Mouse (Mus musculus) cerebellum, postnatal 36 days (tissue): ENCODE results near the gene Glra3.

Experiments used
- DNase-seq, 2 experiments: peaks; one replicate each; pipeline ENCODE4 v3.0.0; 2021 to 2022; ENCODE audit warnings: mixed read lengths in 2 of 2

Glra3 gene

DNA sequence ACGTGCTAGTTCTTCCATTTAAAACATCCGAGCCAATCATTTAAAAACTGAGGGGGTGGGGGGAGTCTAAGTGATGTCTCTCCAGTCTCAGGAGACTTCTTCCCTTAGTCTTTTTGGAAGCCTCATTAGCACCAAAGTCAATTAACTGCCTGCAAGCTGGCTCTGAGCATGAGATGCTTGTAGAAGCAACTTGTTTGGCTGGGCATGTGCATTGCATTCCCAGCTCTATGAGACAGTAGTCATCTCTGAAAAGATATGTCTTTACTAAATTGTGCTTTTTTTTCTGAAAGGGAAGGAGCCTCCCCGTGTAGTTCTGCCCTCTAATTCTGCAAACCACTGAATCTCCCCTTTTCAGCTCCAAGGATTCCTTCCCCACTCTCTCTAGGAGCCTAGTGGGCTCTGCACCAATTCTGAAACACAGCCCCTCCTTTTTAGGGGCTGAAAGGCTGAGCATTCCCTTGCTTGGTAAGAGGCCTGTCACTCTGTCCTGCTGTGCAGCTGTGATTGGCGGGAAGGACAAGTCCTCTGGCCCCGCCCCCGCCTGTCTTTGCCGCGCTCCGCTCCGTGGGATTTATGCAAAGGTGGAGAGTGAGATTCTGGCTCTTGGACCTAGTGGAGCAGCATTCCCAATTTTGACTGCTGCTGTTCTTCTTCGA is at the start of gene Glra3:
Gene Glra3, plus strand, starts transcription at position 591 of the 656 bp plus-strand sequence.
- DNase-seq, result peak in 1 of 2 experiments; percentile 4

DNA sequence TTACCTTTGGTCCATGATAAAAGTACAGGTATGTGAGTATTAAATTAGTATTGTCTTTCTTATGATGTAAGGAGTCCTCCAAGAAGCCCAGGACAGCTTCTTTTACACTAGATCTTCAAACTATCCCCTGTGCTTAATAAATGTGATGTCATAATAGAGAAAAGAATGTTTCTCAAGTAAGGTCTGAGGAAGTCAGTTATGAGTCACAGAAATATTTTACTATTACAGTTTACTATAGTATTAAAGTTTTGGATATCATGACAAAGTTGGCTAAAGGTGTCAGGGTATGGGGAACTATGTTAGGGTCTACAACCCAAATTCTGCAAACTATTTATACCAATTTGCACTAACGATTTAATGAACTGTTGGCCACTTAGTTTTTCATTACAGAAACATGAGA is 33.4 kb upstream of the Glra3 start, which contains the start of gene Adam29:
Gene Adam29, minus strand, starts transcription at position 101 of the 400 bp plus-strand sequence.
- no peak for DNase-seq

DNA sequence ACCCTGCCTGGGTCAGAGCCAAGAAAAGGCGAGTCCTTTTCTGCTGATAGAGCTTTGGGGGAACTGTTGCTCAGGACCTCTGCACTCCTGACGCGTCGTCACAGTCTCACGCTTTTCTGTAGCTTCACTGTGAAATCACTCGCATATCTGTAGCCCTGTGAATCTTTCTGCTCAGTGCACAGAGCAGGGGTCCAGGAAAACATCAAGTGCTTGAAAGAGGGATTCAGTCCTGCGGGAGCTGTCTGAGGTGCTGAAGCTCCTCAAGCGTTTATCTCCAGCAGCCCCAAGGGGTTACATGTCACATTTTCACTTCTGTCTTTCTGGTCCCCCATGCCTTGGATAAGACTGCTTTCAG is 243 bp downstream of the Glra3 start:
- DNase-seq, result peak in 1 of 2 experiments; percentile 6

DNA sequence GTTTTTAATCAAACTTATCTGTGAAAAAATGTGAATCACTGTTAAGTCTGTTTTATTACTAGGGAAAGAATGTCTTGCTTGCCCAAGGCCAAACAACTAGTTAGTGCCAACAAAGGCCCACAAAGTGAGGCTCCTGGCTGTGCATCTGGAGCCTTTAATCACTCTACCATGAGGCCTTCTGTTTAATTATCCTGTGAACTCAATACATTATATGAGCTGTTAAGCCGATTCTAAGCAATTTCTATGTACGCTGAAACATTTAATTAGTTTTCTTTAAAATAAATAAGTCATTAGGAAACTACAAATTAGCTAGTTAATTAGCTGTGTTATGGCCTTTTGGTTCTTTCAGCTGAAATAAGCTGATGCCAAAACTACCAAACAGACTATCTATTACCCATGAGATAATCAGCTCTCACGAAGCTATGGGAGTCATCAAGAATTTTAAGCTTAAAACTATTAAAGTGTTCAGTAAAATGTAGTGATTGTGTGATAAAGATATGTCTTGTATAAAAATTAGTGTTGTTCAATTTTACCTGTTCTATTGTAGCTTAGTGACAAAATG is 24.6 kb downstream of the Glra3 start:
- no peak for DNase-seq

DNA sequence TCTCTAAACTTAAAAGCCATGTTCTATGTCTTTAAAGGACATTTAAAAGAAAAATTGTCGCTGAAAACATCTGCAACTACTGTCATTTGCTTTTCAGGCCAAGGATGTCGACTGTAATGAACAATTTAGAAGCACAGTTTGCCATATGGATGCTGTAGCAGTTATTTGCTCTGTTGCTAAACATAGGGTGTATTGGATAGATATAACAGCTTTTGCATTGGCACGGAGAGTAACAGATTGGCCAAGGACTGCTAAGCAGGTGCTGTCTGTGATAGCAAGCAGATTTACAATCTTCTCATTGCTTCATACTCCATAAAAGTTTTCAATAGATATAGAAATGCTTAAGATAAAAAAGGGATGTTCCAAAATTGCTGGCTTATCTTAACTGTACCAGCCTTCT is 57.6 kb downstream of the Glra3 start:
- DNase-seq, result no peak

DNA sequence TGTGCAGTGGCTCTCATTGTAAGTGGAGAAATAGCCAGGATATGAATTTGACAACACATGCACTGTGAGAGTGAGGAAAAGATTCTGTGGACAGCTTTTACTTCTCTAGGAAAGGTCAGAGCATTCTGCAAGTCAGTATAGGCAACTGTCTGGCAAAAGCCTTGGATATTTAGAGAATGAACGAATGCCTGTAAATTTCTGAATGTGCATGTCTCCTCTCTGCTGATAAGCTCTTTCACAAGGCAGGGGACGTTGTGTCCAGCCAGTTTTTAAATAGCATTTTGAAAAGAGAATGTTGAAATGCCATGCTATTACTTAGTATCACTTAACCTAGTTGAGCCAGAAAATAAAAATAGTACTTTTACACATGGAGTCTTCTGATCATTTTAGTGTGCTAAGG is 114.1 kb downstream of the Glra3 start:
- DNase-seq, result no peak

DNA sequence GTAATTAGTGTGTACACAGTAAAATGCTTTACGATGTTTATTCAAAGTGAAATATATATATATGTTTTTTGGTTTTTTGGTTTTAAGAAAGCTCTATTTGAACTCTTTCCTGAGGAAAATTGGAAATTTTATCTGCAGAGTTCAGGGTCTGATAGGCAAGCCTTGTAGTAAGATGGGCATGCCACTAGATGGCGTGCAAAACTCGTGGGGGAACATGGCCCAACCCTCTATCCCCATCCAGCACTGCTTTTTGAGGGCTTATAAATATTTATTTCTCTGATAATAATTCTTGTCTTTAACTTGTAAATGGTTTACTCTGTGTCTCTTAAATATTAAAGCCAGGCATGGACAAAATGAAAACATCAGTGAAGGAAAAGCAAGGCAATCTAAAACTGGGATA is 122.8 kb downstream of the Glra3 start:
- no peak for DNase-seq

DNA sequence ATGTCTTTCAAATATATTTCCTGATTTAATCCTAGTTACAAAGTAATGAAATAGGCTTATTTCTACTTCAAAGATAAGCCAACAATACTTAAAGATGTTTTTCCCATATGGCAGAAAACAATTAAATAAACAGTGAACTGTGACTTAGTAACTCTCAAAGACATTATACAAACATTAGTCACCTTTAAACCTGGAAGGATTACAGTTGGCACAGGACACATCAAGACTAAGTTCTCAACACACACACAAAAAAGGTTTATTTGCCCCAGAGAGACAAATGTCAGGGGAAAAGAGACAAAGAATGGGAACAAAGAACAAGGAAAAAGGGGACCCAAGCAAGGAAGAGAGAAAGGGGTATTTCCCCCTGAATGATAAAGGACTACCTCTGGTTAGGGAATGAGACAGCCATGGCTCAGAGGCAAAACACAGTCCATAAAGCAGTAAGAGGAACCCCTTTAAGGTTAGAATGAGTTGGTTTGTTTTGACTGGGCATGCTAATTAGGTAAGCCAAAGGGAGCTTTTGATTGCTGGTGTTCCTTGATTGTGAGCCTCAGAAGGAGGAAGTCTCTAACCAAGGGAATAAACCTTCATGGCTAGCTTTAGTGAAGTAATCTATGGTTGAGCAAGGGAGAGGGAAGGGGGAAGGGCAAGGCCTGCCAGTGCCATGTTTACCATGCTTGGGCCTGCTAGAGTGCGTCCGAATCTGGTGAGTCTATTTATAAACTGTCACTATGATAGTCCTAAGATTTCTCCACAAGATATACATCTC is 130.4 kb downstream of the Glra3 start:
- no peak for DNase-seq

DNA sequence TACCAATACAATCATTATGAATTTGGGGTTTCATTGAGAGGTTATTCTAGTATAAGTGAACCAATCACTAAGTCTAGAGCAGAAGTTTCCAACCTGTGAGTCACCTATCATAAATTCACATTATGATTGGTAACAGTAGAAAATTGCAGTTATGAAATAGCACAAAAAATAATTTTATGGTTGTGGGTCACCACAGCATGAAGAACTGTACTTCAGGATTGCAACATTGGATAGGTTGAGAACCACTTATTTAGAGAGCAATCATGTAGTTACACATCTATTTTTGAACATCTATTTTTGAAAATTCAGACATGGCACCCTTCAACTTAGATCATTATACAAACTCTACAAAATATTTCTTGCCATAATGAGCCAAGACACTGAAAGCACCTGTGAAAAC is 143.4 kb downstream of the Glra3 start:
- DNase-seq, result no peak

DNA sequence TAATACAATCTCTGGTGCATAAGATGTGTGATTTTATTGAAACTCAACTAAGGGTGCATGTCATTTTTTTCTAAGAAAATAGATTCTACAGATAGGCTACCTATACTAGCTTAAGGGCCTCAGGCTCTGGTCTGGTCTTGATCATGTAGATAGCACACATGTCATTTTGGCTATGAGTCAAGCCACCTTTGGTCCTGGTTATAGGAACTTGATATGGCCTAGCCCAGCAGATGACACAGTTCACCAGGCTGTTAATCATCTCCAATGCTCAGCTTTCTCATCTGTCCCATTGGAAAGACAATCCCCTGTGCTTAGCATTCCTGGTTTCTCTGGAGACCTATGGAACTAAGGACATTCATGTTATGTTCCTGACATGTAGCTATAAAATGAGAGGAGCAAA is 154.1 kb downstream of the Glra3 start:
- no peak for DNase-seq

DNA sequence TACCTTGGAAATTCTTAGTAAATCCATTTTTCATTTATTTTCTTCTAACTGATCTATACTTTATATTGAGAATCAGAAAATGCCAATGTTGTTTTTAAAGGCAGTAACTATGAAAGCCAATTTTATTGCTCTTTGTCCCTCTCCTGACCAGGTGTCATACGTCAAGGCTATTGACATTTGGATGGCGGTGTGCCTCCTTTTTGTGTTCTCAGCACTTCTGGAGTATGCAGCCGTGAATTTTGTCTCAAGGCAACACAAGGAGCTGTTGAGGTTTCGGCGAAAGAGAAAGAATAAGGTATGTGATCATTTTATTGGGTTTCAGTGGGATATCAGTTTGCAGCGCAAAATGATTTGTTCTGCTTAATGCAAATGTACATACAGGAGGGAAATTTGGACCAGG is 170.0 kb downstream of the Glra3 start:
- no peak for DNase-seq

DNA sequence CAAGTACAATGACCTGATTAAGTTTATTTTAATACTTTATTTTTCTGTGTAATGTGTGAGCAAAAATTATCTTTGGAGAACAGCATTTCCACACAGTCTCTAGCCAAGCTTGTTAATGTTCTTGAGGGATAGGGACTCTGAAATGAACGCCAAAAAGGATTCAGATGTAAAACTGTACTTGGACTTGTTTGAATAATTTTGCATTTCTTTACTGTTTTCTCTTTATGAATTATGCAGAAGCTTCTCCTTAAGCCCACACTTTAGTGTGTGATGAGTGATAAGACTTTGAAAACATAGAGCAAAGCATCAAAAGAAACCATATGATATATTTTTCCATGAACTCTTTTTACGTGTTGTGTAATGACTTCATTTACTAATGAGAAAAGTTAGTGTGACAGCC is 189.1 kb downstream of the Glra3 start:
- no peak for DNase-seq

DNA sequence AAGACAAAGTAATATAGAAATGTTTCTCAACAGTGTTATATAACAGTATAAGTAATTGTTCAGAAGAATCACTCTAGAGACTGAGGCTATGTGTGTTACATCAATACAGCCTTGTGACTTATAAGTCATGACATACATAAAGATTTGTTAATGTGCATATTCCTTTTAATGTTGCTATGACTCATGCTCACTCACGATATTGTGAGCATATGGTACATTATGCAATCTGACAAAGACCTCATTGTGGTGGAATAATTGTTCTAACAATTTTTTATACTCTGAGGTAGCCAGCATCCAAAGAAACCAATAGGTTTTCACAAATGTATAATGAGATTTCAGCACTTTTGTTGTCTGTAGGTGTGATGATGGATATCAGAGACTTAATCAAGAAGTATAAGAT is 210.4 kb downstream of the Glra3 start:
- no peak for DNase-seq

DNA sequence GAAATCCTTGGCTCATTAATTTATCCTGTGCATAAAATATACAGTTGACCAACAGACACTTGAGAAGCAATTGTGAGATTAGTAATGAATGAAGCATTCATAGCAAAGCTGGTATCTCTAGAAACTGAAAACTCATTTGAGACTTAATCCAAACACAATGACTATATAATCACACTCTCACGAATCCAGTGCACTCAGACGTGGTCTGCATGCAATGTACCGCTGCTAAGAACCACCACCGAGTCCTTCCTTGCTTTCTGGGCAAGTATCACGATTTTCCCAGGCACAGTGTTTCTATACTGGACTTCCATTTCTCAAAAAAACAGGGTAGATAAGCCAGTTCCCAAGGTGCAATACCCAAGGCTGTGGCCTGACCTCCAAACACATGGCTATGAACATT is 211.3 kb downstream of the Glra3 start:
- no peak for DNase-seq

DNA sequence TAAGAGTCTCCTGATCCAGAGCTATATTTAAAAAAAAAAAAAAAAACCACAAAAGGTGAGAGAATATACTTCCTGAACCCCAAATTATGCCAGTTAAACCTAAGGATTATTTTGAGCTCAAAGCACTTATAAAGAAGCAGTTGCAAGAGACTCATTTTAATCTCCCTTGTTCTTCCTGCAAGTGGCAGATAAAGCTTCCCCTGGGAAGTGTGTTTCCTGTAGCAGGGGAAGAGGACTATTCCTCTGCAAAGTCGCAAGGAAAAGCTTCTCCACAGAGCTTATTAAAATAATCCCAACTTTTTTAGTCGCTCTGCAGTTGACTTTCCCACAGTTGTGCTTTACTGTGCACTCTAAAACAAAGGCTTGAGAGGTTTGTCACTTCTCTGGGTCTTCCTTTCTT is 218.7 kb downstream of the Glra3 start:
- DNase-seq, result no peak
